ENCODE assay signal across 8 mouse cellular contexts in genomic region chr4:59581314-59582185, GRCm38 (mm10). TPM values are rescaled to one million over a fixed set of nuclear protein-coding genes. Genes with fewer than 3 reads are reported as not detected.
DNase-seq lines count a peak whose midpoint lies in the region; ATAC-seq and TF ChIP-seq lines count a peak whose summit lies in the region.

Gene Hsdl2 (plus strand): TSS chr4:59581563.

- H3K9me3 ChIP-seq in megakaryocyte, embryonic 14.5 days: no peaks in the 10 kb centered on the region

- H3K4me1 ChIP-seq in cortical plate, adult 2 months (ENCODE audit: control insufficient read depth, insufficient read depth, low read length): no peaks in the 10 kb centered on the region; the same call in 1 of the 2 replicates
- H3K4me1 ChIP-seq in megakaryocyte, embryonic 14.5 days: peaks cover 13% of the 10 kb centered on the region

- H3K36me3 ChIP-seq in megakaryocyte, embryonic 14.5 days (replicated peaks; ENCODE audit: low read length): peaks cover under 1% of the 10 kb centered on the region

- H3K27ac ChIP-seq in cortical plate, adult 2 months (ENCODE audit: insufficient read depth, low read length): peak within 1 kb of the TSS; percentile 43

- peak; percentile 91 for ATAC-seq in activated CD4-positive, CD25-positive, alpha-beta regulatory T cell, adult 4 months

- peak; percentile 96 to 98 for DNase-seq in gastrocnemius, adult 8-10 months (ENCODE audit: low spot score in 2 of 2)
- peak; percentile 96 for DNase-seq in hindlimb bud, embryonic 11.5 days (ENCODE audit: extremely low spot score, low read depth, low spot score)
- DNase-seq in left cerebral cortex, adult 8-10 months (ENCODE audit: low spot score in 2 of 2): peak; percentile 88 to 99
- DNase-seq in right cerebral cortex, postnatal 10 days (ENCODE audit: low spot score in 2 of 2): peak; percentile 99
- peak; percentile 97 for DNase-seq in urinary bladder, postnatal 25 days (ENCODE audit: low spot score)

- H3K4me3 ChIP-seq in cortical plate, adult 2 months (ENCODE audit: insufficient read depth, low read length): peak within 1 kb of the TSS; percentile 89
- H3K4me3 ChIP-seq in megakaryocyte, embryonic 14.5 days (replicated peaks): peak within 1 kb of the TSS; percentile 93

- no peak for TF ChIP-seq CTCF in cortical plate, adult 2 months (IDR thresholded peaks at IDR 0.05; ENCODE audit: extremely low read depth, insufficient read depth, low read length)

- peak; percentile 72 for TF ChIP-seq POLR2A in cortical plate, adult 2 months (IDR thresholded peaks at IDR 0.05; ENCODE audit: extremely low read depth, insufficient read depth, low read length)

- no peaks in the 10 kb centered on the region for H3K27me3 ChIP-seq in megakaryocyte, embryonic 14.5 days (replicated peaks)

RNA-seq across cellular contexts. Expression of gene Hsdl2, which starts in this region (rescaled TPM):
- polyA plus RNA-seq in activated CD4-positive, CD25-positive, alpha-beta regulatory T cell, adult 4 months (2017; shearing (Covaris generic)): 10 to 100 TPM; 32.6 to 42.3 TPM
- 30.5 and 36.2 TPM in 2 replicates for polyA plus RNA-seq in cortical plate, adult 2 months (2012; rRNA removed)
- total RNA-seq in gastrocnemius, adult 8-10 months (2022): 10 to 100 TPM; 46.2 to 62.6 (median 48.7) TPM
- 10 to 100 TPM; 26.0 to 31.1 (median 29.2) TPM for total RNA-seq in left cerebral cortex, adult 8-10 months (2022)
- 0.64 and 2.2 TPM in 2 replicates for polyA plus RNA-seq in megakaryocyte, embryonic 14.5 days (2012; ENCODE audit: insufficient read depth, low replicate concordance)

Comparison
In these comparisons a context has a peak if more than half of its experiments do, and no peak if none do; other contexts are left out.
1. Peak in every context shown above with its lines: DNase-seq, ATAC-seq, H3K4me3 ChIP-seq and H3K27ac ChIP-seq.